Mouse (Mus musculus): ENCODE measurements around the gene Ppp1r26. TPM values are rescaled to one million over a fixed set of nuclear protein-coding genes. Genes with fewer than 3 reads are reported as not detected.
"Not testable (repeated sequence)": the region's sequence is repeated elsewhere in the genome, so short reads cannot be mapped to it uniquely, and the experiment has no call there.

Gene Ppp1r26
- polyA plus RNA-seq, 1 experiment from 2014 or later, result 0.16 TPM

DNA sequence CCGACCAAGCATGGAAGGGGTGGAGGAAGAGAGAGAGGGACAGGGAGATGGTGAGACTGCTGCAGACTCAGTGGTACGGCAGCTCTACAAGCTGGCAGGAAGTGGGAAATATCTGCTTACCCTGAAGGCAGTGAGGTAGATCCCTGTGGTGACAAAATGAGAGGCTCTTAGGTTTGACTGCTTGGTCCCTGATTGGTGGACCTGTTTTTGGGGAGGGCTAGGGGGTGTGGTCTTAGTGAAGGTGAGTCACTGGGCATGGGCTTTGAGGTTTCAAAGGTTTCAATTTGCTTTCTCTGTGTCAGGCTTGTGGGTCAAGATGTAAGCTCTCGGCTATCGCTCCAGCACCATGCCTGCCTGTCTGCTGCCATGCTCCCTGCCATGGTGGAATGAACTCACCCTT is 1.5 kb upstream of the Ppp1r26 start:
- DNase-seq (ENCODE audit: low spot score), result peak; percentile 30

DNA sequence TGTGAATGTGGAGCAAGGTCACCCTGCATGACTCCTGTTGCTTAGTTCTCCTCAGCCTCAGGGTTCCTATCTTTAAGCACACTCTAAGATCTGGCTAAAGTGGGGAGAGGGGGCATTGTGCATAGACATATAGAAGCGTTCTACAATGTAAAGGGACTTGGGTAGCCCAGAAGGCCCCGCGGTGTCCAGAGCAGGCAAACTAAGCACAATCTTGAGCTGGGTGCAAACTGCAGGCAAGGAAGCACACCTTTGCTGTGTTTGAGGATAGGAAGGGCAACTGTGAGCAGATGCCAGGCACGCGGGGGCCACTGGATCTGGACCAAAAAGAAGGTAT is 452 bp upstream of the Ppp1r26 start:
- no peak for DNase-seq (ENCODE audit: low spot score)

DNA sequence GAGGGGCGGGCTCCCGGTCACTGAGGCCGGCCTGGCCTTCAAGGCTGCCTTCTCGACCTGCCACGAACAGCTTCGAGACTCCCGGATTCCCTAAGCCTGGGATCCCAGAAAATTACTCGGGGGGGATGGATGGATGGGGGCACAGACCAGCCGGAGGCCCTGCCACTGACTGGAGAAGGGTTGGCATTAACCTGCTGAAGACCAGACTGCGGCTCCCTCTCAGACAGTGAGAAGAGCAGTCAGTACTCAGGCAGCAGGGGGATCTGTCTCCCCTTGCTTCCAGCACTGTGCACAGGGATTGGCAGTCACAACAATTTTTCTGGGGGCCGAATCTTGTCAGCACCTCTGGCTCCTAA is 693 bp downstream of the Ppp1r26 start:
- no peak for DNase-seq (ENCODE audit: low spot score)

DNA sequence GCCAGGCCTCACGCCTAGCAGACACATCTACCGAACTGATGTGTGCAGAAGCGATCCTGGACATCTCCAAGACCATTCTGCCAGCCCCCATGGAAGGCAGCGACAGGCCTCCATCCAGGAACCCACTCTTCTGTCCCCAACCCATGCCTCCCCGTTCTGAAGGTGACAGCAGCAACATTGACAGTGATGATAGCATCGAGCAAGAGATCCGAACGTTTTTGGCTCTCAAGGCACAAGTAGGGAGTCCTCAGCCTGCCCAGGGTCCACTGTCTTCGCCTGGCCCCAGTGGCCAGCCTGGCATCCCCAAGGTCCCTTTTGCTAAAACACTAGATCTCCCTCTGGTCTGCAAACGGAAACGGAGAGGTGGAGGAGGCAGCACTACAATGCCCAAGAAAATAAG is 5.1 kb downstream of the Ppp1r26 start:
- no peak for DNase-seq (ENCODE audit: low spot score)

DNA sequence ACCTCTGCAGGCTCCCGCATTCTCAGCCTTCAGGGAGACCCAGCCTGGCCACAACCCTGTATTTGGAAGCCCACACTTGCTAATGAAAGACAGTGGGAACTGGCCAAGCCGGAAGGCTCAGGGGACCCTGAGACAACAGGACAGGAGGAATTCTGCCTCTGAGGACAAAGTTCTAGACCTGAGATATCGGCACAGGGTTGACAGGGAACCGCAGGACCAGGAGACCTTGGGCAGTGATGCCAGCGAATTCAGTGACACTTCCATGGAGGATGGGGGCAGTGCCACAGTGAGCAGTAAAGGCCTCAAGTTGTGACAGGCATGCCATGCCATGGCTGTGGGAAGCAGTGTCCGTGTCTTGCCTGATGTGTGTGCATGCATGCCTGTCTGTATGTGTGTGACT is 6.9 kb downstream of the Ppp1r26 start:
- no peak for DNase-seq (ENCODE audit: low spot score)

DNA sequence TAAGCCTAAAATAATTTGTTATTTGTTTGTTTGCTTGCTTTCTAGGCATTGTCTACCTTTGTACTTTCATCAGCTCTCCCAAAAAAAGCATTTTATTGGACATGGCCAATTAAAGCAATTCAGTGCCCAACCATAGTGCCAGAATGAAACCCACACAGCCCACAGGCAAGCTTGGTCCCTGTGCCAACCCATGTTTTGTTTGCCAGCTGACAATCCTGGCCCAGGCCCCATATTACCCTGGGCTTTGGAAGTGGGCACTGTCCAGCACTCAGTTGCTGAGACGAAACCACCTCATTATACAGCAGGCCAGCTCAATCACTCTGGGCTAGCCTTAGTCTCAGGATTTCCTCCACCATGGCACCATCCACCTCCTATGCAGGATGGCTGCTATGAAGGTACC is 10.0 kb downstream of the Ppp1r26 start:
- no peak for DNase-seq (ENCODE audit: low spot score)

DNA sequence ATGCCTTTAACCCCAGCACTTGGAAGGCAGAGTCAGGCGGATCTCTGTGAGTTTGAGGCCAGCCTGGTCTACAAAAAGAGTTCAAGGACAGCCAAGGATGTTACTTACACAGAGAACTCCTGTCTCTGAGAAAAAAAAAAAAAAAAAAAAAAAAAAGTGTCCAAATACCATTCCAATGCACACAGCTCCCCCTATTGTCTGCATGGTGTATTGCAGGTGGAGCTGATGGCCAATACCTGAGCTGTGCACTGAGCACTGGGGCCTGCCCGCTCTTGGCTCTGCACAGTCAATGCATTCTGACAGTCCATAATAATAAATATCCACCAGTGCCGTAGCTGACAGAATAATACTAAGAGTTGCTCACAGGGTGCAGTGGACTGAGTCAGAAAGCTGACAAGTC is 17.3 kb downstream of the Ppp1r26 start:
- DNase-seq (ENCODE audit: low spot score), result peak; percentile 54

DNA sequence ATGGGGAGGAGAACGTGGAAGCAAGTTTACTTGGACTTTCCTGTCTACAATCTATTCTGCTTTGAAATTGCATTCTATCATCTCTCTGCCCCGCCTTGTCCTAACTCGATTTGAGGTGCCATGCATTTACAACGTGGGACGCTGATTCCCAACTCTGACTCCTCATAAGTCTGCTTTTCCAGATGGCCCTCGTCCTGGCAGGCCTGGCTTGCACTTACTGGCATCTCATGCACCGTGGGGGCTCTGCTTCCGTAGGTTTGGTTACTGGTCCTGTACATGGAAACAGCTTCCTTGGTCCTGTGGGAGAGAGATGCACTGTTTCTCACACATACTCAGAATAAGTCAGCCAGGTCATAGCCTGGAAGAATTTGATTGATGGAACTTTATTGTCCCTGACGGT is 18.3 kb downstream of the Ppp1r26 start:
- no peak for DNase-seq (ENCODE audit: low spot score)

DNA sequence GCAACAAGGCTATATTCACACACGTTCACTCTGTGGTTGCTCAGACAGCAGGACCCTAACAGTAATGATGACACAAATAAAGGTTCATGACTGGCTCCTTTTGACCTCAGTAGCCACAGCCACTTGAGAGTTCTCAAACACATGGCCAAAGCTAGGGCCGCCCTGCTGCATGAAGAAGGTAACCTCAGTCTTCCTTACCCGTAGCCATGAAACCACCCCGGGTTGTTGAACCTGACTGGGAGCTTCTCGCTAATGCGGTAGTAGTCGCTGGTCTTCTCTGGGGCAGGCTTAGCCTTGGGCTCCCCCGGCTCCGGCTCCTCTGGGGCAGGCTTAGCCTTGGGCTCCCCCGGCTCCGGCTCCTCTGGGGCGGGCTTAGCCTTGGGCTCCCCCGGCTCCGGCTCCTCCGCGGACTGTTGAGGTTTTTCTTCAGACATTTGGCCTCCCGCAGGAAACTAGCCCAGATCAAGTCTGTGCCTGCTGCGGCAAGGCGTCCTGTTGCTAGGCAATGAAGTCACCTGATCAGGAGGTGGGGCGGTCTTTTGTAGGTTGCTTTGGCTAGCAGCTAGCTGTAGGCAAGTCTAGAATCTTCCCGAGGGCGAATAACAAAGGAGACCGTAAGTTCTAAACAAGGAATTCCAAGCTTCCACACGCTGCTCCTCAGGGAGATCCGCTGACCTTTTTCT is 19.4 kb downstream of the Ppp1r26 start, which contains the start of gene 1700007K13Rik:
Gene 1700007K13Rik (minus strand): TSS at position 497 of the 683 bp plus-strand sequence.
- peak; percentile 68 for DNase-seq (ENCODE audit: low spot score)

DNA sequence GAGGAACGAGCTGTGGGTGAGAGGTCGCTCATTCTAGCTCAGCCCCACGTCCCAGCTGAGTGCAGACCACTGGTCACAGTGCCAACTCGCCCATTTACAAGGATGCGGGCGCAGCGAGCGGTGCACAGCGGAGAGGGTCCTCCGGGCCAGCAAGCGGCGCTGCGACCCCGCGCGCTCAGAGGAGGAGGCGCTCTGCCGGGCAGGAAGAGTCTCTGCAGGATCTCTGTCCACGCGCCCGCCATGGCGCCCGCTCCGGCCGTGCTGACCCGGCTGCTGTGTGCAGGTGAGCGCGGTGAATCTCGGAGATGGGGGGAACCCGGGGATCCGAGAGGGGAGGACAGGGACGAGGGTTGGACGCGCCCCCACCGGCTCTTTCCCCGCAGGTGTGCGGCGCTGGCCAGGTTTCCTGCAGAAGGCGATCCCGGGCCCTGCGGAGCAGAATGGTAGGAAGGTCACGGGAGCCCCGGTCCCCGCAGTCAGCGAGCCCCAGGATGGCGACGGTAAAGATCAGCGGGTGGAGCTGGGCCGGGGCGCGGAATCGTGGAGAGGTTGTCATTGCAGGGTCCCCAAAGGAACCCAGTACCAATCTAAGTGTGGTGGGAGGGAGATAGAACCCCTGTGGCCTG is 21.4 kb downstream of the Ppp1r26 start, which contains the start of gene Mrps2:
Gene Mrps2 (plus strand): TSS at position 207 of the 626 bp plus-strand sequence.
- peak; percentile 76 for DNase-seq (ENCODE audit: low spot score)

DNA sequence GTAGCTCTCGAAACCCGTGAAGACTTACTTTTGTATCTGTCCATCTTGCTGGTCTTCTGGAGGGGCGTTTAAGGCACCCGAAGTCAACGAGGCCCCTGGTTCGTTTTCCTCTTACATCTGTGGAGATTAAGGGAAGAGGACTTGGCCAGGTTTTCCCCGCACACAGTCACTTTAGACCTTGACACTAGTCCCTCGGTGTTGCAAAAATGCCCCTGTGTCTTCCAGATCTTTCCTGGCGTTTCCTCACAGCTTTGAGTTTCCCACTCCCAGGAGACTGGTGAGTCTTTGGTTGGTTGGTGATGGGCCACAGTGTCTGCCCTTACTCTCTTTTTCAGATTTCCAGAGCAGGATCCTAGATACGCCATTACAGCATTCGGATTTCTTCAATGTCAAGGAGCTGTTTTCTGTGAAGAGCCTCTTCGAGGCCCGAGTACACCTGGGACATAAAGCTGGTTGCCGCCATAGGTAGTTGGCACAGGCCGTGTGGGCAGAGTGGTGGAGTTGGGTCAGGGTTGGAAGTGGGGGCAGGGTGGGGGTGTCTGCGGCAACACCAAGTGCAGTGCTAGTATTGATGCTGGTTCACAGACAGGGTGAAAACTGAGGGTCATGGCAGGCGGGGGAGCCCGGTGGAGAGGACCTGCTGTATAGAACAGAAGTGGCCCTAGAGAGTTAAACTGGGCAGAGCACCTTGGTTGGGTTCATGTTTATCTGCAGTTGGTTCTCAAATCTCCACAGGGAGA is 22.1 kb downstream of the Ppp1r26 start:
- no peak for DNase-seq (ENCODE audit: low spot score)

DNA sequence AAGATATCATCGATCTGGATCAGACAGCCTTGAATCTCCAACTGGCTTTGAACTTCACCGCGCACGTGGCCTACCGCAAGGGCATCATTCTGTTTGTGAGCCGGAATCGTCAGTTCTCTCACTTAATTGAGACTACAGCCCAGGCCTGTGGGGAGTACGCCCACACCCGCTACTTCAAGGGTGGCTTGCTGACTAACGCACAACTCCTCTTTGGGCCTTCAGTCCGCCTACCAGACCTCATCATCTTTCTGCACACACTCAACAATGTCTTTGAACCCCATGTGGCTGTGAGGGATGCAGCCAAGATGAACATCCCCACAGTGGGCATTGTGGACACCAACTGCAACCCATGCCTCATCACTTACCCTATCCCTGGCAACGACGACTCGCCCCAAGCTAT is 22.9 kb downstream of the Ppp1r26 start:
- no peak for DNase-seq (ENCODE audit: low spot score)

DNA sequence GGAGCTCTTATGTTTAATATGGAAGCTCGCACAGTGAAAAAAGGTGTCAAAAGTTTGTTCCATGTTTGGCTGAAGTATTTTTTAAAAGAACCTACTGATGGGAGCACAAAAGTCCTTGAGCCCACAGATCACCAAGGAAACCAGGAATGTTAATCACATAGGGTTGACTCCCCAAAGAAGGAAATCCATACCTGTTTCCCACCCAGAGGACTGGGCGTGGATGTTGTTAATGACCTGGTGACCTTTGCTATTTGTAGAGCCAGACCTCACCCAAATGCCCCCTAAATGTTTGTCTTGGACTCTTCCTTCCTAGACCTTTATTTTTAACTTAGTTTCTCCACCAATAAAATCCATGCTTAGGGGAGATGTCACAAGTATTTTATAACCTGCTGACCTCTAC is 24.0 kb downstream of the Ppp1r26 start:
- no peak for DNase-seq (ENCODE audit: low spot score)

DNA sequence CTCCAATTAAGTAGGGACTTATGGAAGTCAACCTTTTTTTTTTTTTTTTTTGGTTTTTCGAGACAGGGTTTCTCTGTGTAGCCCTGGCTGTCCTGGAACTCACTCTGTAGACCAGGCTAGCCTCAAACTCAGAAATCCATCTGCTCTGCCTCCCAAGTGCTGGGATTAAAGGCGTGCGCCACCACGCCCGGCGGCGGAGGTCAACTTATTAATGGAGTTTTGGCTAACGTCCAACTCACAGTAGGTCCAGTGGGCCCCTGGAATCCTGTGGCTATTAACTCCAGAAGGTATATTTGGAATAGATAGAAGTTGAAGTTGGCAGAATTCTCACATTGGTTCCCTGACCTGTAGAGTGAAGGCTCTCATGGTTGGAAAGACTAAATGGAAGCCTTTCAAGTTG is 25.4 kb downstream of the Ppp1r26 start:
- not testable (repeated sequence) for DNase-seq (ENCODE audit: low spot score)

DNA sequence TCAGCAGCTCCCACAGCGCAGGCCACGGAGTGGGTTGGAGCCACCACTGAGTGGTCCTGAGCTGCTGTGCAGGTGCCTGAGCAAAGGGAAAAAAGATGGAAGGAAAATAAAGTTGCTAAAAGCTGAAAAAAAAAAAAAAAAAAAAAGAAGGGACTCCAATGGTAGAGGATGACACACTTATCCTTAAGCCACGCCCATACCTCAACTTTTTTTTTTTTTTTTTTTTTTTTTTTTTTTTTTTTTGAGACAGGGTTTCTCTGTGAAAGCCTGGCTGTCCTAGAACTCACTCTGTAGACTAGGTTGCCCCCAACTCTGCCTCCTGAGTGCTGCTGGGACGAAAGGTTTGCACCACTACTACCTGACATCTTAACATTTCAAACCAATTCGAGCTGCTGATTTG is 31.4 kb downstream of the Ppp1r26 start:
- not testable (repeated sequence) for DNase-seq (ENCODE audit: low spot score)

DNA sequence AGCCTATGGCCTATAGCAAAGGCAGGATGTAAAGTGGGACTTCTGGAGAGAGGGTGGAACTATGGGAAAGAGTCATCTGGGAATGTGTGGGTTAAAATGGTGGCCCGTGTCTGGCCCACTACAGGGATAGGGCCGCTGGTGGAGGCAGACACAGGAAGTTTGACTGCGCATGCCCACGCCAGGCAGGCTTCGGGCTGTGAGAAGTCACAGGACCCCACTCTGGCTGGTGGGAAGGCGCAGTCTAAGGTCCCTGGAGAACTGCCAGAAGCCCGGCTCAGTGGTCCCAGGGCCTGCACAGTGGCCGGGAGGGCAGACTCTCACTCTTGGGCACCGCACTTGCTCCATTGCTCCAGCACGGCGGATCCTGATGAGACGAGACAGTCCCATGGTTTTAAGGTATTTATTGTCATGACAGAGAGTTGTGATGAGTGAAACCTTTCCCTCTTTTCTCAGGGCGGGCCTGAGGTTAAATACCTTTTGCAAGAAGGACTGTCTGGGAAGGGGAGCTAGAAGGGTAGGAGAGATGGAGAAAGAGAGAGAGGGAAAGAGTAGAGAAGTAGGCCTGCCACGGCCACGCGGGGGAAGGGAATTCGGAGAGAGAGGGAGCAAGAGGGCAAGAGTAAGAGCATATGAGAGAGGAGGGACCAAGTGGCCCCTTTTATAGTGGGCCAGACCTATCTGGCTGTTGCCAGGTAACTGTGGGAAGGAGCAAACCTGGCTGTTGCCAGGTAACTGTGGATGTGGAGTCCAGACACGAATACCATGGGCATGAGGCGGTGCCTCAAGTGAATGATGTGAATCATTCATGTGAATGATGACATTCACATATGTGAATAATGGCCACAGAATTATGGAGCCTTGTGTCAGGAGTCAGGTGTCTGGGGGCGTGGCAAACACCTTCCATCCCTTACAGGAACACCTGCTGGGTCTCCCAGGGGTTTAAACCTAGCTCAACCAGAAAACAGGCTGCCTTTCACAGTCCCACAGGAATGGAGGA is 32.9 kb downstream of the Ppp1r26 start:
- no peak for DNase-seq (ENCODE audit: low spot score)

DNA sequence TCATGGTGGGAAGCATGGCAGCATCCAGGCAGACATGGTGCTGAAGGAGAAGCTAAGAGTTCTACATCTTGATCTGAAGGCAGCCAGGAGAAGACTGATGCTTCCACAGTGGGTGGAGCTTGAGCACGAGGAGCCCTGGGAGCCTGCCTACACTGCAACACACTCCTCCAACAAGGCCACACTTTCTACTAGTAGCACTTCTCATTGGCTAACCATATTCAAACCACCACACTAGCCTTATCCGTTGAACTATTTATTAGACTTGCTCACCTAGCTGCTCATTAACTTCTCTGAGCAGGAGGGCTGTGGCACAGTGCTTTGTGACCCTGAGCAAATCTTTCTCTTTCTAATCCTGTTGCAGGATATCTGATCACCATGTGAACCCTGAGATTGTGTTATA is 37.3 kb downstream of the Ppp1r26 start:
- DNase-seq (ENCODE audit: low spot score), result no peak

DNA sequence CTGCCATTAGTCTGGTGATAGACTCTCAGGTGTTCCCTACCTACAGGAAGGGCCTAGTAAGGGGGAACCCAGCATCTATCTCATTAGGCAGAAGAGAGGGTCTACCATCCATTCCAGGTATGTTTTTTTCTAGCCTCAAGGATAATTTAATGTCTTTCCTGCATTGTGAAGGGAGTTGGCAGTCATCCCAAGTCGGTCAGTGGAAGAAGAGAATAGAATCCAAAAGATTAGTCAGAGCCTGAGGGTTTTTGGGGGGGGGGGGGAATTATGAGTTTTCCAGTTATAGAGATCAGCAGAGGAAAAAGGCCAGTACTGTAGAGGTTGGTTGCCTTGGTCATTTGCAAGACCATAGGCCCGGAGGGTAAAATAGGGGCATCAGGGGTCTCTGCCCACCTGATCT is 47.9 kb downstream of the Ppp1r26 start:
- DNase-seq (ENCODE audit: low spot score), result no peak

DNA sequence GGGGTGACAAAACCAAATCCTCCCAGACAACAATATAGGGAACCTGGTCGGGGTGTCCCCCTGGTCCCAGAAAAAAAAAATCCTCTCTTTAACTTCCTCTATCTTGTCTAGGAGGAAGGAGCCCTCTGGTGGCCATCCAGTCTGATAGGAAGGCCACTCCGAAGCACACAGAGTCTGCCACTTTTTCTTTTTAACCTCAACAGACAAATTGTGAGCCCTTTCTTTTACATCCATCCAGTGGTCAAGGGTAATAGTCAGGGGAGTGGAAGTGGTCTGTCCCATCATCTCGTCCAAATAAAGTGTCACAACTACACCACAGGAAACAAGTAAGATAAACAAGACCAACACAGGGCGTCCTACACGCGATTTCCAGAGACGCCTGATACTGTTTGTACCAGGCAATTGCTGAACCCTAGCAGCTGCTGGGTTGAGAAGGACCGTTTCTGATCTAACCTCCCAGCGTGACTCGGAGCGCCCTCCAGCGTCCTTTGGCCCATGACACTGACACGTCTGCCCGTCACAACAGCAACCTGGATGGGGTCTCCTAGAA is 48.7 kb downstream of the Ppp1r26 start:
- DNase-seq (ENCODE audit: low spot score), result no peak

DNA sequence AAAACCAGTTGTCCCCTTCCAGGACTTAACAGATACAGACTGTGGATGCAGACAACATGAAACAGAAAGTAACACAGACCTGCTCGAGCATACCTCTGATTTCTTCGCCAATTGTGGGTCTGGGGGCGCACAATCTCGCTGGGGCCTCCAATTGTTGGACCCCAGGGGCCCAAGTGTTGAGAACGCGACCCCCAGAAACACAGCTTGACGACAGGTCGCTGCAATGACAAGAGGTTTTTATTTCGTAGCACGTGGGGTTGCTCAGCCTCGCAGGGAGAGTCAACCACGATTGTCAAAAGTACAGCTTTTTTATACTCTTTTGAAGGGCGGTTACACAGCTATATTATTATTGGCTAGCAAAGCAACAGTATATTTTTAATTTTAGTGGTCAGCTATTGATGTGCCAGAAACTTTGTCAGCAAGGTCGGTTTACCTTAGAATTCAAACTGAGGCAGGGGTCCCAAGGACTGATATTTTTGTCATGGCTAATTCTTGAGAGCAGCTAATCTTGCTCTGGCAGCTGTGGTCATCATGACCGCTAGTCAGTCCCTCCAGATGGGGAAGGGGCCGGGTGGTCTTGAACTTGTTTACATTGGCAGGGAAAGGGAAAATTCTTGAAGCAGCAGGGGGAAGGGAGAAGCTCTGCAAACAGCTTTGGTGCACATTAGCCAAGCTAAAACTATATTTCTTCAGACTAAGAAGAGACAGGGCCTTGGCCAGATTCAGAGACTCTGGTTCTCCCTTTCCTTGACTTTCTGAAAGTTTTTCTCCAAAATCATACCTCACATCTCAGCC is 49.4 kb downstream of the Ppp1r26 start:
- no peak for DNase-seq (ENCODE audit: low spot score)

Data from thymus, postnatal 0 days (tissue).